Mouse (Mus musculus) urinary bladder, adult 2 months (tissue): ENCODE measurements around the gene Pbx3. TPM values are rescaled to one million over a fixed set of nuclear protein-coding genes. Genes with fewer than 3 reads are reported as not detected.

Experiments used
- DNase-seq: peaks from one replicate; pipeline ENCODE4 v3.0.0; 2022; ENCODE audit warnings: low spot score
- polyA plus RNA-seq: library from polyadenylated mRNA; depleted of rRNA; stranded (reverse); fragments of >200 nt; gene quantifications from 2 replicates; pipeline ENCODE4 v1.2.3, GENCODE M21; 2012

Pbx3 gene
- polyA plus RNA-seq, 1 experiment: 20.1 TPM

DNA sequence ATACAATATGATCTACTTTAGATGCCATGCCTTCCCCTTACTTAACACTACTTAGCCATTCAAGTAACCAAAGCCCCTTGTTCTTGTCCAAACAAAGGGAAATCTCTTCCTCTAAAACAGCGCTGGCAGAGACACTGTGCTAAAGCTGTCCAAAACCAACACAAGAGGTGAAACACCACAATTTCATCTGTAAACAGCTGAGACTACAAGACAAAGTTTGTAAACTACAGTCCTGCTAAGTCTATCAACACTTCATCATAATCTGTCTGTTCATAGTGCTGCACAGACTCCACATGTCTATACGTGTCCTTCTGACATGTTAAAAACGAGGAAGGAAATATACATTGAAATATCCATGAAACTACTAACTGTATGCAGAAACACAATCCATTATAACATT is 151.5 kb downstream of the Pbx3 start:
- no peak for DNase-seq

DNA sequence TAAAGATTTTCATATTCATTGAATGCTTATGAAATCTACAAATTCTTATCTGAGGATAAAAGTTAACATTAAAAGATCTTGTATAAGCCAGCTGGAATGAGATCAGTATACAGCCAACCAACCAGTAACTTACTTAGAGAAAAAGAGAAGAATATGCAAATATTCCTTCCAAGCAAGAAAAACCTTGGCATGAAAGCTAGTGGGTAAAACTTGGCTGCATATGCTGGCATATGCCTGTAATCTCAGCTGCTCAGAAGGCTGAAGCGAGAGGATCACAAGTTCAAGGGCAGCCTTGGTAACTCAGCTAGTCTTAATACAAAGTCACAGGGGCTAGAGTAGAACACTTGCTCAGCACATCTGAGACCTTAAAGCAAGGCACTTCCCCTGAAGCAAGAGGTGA is 153.8 kb downstream of the Pbx3 start:
- DNase-seq: no peak

DNA sequence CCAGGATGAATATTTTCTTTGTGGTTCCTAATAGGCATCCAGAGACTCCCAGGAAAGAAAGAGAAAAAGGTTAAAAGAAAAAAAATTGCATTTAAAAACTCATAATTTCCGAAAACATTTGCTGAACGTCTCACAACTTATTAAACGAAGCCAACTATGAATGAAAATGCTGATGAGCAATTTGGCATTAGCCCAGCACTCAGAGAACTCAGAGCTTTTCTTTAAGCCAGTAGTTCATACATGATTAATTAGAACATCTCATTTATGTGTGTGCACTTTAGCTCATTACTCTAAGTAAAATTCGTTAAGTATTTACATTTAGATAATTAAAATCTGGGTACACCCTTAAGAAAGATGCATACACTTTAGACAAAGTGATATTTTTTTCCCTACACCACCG is 155.3 kb downstream of the Pbx3 start:
- DNase-seq: no peak

DNA sequence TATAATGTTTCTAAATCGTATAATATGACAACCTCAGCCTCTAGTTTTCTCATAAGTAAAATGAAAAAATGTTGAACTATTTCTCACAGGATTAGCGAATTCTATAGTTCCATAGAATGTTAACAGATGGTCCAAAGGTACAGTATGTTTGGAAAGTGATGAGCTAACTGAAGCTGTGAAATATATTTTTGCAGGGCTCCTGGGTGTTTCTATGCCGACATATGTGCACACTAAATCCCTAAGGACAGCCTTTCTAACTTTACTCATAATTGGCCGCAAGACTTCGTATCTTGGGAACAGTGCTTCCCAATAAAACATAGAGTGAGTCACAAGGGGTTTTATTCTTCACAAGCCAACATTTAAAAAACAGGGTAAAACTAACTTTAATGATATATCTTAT is 157.4 kb downstream of the Pbx3 start:
- no peak for DNase-seq

DNA sequence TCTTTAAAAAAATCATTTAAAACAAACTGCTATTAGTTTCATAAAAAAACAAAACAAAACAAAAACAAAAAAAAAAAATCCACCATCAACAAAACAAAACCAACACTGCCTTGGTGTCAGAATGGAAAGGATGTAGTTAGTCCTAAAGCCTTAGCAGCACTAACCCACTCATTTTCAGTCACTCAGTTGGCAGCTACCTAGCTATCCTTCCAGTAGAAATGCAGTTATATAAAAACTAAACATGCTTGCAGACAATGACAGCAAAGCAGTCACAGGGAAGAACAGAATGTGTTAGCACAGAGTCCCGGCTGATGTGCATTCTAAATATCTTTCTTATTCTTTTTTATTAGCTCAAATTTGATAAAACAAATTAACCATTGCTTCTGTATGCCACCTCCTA is 160.5 kb downstream of the Pbx3 start:
- no peak for DNase-seq

DNA sequence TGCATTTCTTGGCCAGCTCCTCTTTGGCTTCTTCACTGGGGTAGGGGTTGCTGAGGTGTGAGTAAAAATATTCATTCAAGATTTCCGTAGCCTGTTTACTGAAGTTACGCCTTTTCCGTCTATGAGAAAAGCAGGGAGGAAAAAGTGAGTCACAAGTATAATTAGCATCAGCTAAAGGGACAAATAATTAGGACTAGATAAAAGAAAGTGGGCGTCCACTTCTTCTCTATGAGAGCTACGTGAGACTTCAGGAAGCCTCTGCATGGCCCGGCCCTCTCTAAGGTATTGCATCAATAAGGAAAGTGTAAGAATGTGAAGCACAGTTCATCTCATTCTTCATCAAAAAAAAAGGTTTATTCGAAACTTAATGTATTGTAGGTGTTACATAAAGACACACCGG is 168.1 kb downstream of the Pbx3 start:
- no peak for DNase-seq

DNA sequence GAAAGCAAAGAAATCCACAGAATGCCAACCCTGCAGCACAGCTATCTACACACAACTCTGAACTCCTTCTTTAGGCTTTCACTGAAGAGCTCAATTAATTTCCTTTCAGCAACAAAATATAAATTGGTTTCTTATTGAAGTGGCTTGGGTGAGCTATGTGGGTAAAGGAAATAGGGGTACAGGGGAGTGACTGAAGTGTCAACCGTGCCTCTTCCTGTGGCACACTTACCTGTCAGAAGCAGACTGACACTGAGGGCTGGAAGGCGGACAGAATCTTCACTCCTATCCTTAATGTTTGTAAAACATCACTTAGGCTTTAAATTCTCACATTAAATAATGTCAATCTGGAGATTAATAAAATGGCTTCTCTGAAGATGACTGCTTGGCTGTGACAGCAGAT is 168.6 kb downstream of the Pbx3 start:
- DNase-seq: no peak

DNA sequence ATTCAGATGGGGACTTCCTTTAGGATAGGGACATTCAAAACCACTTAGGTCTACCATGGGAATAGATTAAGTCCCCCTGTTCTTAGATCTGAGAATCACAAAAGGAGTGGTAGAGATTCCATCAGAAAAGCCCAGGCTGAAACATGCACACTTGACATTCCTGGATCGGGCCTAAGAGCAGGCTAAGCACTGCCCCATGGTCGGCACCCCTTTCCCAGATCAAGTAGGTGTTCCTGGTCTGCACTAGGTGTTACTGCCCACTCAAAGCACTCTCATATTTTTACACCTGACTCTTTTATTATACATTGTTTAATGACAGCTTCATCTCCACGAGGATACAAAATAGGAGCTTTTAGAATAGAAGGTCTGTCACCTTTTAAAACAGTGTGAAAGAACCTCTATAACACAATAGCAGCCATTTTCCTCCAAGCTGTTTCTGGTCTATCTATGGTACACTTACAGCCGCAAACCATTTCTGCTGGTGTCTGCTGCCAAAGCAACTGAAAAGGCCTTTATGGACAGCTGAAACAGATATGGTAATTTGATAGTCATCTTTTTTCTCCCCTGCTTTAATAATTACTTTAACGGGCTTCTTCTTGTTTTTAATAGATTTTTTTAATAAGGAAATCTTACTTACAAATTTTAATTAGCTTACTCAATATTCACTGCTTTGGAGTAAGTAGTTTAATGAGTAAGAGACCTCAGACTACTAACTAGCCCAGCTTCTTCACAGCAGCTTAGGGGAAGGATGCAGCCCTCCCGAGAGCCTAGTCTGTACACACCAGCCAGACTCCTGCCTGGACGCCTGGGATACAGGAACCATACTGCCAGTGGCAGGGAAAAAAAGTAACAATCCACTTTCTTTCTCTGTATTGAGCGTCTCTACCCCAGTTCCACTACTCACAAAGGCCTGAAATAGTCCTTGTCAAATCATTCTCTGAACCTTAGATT is 178.8 kb downstream of the Pbx3 start:
- no peak for DNase-seq

DNA sequence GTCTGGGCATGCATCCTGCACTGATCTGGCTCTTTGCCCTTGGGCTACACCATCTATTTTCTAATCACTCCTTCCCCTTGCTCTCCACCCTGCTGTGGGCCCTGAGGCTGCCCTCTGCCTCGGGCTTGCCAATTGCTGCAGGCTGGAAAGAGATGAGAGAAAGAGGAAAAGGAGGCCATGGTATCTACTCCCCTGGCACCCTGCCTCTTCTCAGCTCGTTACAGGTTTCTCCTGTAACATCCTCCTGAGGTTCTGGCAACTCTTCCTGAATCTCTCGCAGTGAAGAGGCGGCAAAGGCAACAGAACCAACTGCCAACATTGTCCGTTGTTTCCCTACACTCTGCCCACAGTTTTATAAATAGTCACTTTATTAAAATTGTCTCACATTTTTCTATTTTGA is 179.7 kb downstream of the Pbx3 start:
- no peak for DNase-seq

DNA sequence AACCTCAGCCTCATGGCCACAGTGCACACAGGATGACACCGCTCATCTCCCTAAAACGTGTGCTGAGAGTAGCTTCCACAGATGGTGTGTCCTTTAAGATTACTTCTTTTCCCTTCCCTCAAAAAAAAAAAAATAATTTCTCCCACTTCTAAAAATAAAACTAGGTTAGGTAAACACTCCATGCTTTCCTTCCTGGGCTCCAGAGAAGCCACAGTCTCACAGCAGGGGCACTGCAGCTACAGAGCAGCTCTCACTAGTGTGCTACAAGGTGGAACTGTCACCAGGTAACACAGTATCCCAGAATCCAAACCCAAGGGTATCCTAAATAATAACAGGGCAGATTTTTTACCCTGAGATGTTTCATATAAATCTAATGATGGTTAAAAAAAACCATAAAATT is 185.6 kb downstream of the Pbx3 start:
- no peak for DNase-seq

DNA sequence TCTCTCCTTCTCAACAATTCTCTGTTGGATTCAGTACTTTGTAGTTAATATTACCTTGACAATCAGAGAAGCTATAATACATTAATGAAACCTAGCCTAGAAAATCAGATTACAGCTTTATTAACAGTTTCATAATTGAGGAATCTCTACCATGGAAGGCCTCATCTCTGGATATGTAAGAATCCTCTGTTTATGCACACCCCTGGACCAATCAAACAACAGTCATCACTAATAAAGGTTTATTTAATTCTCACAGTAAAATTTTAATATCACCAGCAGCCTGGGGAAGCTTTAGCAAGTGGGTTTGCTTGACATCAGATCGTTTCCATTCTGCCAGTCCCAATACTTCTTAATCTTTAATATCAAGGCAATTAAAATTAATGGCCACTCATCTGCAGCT is 191.3 kb downstream of the Pbx3 start:
- DNase-seq: no peak

DNA sequence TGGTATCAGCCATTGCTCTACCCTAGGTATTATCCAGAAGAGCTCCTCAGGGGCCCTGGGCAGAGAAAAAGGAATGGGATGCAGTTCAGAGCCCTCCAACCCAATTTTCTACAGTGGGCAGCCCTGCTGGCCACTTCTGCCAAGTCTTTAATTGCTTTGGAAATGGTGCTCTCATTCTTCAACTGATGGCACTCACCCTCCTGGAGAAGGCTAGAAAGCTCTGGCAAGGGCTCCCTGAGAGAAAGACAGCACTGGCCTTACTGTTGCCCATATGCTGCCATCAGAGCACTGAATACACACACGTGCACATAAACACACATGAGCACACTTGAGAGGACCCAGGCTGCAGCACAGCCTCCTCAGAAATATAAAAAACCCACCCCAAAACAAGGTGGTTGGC is 193.6 kb downstream of the Pbx3 start:
- no peak for DNase-seq

DNA sequence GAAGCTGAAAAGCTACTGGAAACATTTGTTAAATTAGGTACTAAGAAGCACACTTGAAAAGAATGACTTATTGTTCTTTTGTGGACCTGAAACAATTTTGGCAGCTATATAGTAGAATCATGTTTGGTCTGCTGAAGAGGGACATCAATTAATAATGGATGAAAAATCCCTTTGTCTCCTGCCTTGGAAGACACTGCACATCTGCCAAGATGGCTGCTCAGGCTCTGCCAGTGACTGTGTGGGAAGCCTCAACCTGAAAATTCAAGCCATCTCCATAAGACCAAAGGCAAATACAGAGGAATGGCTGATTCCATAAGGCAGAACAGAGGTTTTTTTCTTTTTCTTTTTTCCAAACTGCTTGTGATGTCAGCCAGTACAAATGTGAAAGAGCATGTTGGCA is 194.3 kb downstream of the Pbx3 start:
- no peak for DNase-seq

DNA sequence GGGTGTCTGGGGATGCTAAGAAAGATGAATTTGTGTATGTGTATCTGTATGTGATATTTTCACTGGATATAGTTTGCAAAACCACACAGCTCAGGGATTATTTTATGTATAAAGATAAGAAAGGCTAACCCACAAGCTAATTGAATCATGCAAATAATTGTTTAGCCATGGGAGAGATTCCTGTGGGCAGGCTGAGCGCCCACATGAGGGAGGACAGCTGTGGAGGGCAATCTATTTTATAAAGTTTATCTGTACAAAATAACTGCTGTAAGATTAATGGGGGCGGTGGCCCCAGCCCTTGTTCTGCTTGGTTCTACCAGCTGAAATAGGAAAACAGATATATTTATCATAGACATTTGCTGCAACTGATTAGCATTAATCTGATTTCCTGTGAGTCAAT is 202.5 kb downstream of the Pbx3 start:
- DNase-seq: no peak

DNA sequence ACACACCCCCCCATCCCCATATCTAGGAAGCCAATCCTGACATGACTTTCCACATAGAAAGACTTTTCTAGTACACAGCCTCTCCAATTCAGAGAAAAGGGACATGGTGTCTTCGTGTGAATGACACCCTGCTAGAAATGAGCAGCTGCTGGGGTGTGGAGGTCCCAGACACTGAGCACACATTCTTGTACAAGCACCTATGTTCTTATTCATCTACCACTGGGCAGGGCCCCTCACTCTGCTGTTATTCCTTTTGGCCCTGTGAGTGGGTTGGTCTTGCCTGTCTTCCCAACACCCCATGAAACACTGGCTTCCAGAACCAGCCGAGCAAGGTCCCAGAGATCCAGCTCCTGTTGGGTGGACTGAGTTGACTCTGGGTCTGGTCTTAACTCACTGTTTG is 203.3 kb downstream of the Pbx3 start:
- no peak for DNase-seq

DNA sequence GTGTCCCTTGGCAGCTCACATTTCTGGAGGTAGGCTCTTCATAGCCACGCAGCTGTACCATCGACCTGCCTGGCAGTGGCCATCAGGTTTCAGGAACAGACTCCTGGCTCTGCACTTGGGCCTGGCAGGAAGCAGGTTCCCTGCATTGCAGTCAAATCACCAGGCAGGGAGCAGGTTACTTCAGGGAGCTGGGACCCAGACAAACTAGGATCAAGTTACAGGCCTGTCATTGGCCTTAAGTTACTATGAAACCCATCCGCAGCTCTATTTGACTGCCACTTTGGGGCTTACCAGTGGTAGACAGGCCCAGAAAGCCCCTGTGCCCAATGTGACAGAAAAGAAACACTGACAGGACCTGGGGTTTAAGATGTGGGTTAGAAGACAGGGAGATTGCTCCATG is 204.8 kb downstream of the Pbx3 start:
- DNase-seq: no peak

DNA sequence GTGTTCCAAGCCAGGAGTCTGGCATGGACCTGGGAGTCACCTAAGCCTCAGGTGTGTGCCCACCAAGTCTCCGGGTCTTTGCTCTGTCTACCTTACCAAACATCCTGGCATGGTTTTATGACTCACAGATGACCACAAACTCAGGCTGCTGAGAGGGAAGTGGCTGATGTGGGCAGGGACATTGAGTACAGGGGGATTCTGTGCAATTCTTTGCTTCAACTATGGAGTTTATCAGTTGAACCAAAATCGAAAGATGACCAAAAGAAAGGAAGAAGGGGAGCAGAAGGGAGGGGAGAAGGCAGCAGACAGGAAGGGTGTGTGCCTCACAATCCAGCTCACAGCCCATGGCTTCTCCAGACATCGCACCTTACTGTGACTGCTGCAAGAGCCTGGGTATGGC is 210.5 kb downstream of the Pbx3 start:
- no peak for DNase-seq

DNA sequence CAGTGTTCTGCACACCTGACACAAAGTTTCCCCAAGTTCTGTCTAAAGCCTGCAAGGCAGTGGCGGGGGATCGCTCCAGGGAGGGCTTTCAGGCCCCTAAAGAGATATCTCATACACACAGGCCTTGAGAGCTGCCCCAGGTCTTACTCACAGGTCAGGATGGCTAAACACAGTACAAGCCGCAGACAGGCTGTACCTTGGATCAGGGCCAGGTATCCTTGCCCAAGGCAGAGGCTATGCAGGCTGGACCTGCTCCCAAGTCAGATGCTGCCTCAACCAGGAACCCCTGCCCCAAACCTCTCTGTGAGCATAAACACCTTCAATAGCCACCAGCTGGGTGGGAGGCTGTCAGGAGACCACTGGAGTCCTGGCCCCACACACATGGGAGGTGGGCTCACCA is 215.2 kb downstream of the Pbx3 start:
- no peak for DNase-seq

DNA sequence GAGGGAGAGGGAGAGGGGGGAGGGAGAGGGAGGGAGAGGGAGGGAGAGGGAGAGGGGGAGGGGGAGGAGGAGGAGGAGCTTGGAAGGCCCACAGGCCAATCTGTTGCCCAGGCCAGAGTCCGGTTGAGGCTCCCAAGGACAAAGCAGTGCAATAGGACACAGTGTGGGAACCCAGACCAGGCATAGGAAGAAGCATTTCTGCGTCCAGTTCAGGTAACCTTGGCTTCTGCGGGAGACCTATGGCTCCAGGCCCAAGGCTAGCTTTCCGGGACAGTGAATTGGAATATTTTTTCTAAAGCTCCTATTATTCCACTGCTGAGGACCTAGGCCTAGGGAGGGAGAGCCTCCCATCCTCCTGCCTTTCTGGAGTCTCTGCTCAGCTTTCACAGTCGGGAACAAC is 218.1 kb downstream of the Pbx3 start:
- no peak for DNase-seq

DNA sequence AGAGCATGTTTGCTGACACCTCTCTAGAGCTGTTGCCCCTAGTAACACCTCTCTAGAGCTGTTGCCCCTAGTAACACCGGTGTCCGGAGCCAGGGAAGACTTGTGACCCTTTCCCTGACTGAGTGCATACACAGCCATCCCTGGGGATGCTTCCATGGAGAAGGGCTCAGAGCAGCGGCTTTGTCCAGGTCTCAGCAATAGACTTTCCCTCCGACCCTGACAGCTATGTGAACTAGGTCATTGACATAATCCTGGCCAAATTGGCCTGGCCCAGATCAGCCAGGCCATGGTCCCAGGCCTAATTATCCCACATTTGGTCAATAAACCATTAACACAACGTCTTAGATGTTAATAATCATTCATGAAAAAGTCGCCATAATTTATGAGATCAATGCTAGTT is 219.6 kb downstream of the Pbx3 start:
- no peak for DNase-seq

DNA sequence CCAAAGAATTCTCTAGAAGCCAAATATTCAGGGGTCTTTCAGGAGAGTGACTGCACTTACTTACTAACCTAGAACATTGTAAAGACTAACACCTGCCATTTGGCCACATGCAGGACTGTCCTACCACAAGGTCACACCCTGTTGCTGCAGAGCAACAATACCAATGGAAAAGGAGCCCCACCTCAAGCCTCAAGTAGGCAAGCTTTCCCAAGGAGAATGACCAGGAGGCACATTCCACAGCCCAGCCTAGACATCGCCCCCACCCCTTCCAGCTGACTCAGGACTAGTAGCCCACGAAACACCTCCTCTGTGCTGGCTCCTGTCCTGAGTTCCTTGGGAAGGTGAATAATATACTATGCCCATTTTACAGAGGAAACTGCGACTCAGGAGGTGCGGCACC is 222.4 kb downstream of the Pbx3 start:
- no peak for DNase-seq

DNA sequence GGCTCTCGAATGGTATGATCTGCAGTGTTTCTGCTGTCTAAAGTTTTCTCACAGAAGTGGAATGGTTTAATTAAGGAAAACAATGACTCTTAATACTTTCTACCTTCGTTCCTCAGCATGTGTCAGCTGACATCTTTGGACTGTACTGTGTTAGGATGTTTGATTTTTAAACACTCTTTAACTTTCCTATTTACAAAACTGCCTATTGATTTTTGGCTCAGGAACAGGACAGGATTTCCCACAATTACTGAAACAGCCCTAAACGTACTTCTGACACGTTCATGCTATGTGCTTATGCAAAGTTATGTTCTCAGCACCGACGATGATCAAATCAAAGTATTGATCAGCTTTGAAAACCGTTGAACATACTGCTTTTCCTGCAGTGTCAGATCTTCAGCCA is 224.7 kb downstream of the Pbx3 start:
- no peak for DNase-seq

DNA sequence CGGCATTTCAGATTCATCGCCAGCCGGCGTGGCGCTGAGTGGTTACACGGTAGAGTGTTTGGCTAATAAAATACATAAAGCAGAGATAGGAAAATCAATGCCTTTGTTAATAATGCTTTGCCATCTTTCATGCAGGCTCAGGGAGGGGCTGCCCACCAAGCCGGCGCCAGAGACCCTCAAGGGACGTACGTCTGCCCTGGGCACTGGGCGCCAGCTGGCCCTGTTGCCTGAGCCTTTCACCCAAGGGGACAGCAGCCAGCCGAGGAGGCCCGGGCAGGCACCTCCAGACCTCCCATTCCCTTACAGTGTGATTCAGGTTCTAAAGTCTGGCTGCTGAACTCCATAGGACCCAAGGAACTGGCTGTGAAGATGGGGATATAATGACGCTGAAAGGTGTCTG is 225.5 kb downstream of the Pbx3 start:
- DNase-seq: no peak

DNA sequence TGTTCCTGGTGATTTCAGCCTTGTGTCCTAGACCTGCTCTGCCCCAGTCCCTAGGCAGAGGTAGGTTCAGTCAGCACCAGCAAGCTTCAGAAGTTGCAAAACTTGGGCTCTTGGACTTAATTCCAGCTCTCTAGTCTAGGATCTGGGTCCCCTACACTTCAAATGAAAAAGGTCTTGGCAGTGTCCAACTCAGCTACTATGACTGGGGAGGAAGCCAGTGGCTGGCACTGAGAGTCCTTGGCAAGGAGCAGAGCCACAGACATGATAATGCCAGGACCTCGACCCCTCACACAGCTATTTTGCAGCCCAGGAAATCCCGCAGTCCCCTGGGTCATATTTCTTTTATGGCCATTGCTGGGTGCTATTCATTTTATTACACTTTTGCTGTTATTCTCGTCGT is 225.9 kb downstream of the Pbx3 start:
- DNase-seq: no peak
